Mouse (Mus musculus) liver, embryonic 14.5 days (tissue): ENCODE measurements around the gene Dlgap3.

Experiments used
- CTCF ChIP-seq: IDR thresholded peaks from 2 replicates; pipeline ENCODE4 v1.5.1; 2016; ENCODE audit warnings: antibody characterized with exemption, low read depth, control low read depth
- EP300 ChIP-seq: IDR thresholded peaks from 2 replicates; pipeline ENCODE4 v1.6.1; 2016; ENCODE audit warnings: antibody characterized with exemption, low read depth

DNA sequence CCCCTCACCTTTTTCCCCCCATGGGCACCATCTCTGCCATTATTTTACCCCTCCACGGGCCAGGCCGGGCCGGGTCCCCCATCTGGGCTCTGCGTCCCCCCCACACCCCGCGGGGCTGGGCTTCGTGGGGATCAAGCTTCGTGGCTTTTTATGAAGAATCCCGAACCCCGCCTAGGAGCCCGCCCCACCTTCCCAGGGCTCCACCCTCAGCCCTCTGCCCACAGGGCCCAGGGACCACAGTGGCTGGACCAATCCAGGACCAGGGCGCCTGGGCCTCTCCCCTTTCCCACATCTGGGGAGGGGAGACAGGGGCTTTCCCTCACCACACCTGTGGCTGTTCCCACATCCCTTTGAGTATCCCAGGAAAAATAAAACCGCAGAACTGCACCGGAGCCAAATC lies 67.6 kb downstream of the Dlgap3 start:
- no peak for TF ChIP-seq CTCF
- TF ChIP-seq EP300 = no peak
